Mouse (Mus musculus) ES-E14 (cell line): ENCODE results near the gene Etnppl.

Experiments
- CHD2 ChIP-seq: IDR thresholded peaks from 2 replicates; pipeline ENCODE4 v1.6.1; 2014; ENCODE audit warnings: mild to moderate bottlenecking, low read depth, low read length, inconsistent platforms
- HCFC1 ChIP-seq: IDR thresholded peaks from 2 replicates; pipeline ENCODE4 v1.6.1; 2012; ENCODE audit warnings: low read length, inconsistent platforms, borderline replicate concordance; ENCODE audit not compliant: insufficient read depth
- MAFK ChIP-seq: IDR thresholded peaks from 2 replicates; pipeline ENCODE4 v1.6.1; 2014; ENCODE audit warnings: mild to moderate bottlenecking, low read depth, low read length, inconsistent platforms; ENCODE audit not compliant: insufficient read depth
- ZC3H11A ChIP-seq: IDR thresholded peaks from 2 replicates; pipeline ENCODE4 v1.6.1; 2012; ENCODE audit warnings: low read depth, mild to moderate bottlenecking, inconsistent platforms, low read length, borderline replicate concordance
- ZNF384 ChIP-seq: IDR thresholded peaks from 2 replicates; pipeline ENCODE4 v1.6.1; 2012; ENCODE audit warnings: low read depth, low read length, inconsistent platforms

- no peak for TF ChIP-seq MAFK
- TF ChIP-seq CHD2 = no peak
- TF ChIP-seq HCFC1 = no peak
- no peak for TF ChIP-seq ZNF384
- no peak for TF ChIP-seq ZC3H11A
These were observed 45.2 kb downstream of the Etnppl start for GRCm38 (mm10) chr3:130662496-130662895.
